ENCODE assay signal across 8 mouse cellular contexts in the genomic region with DNA sequence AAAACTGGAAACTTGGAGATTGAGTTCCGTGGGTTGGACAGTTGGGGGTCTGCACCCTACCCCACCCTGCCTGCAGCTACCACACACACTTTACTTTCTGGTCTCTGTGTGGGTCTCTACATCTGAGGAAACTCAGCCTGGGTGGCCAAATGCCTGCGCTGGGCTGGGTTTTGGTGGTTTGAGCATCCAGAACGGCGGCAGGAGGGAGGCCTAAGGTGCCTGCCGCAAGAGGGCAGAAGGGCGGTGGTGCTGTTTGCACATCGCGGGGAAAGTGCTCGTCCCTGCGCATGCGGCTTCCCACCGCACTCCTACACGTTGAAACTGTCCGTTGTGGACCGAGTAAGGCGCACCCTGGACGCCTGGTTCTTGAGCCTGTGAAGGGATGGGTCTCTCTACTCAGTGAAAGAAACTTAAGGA. TPM values are rescaled to one million over a fixed set of nuclear protein-coding genes. Genes with fewer than 3 reads are reported as not detected.
DNase-seq lines count a peak whose midpoint lies in the region; ATAC-seq lines count a peak whose summit lies in the region.

No protein-coding gene starts in this region.

- peaks cover 16% of the 10 kb centered on the region for H3K4me1 ChIP-seq in hindbrain, embryonic 16.5 days (ENCODE audit: control insufficient read depth, insufficient read depth, low read depth, low read length)

- peak overlapping the region; percentile 60 for H3K9ac ChIP-seq in hindbrain, embryonic 16.5 days (ENCODE audit: low read depth, low read length)

- peak overlapping the region; percentile 44 for H3K4me3 ChIP-seq in hindbrain, embryonic 16.5 days (ENCODE audit: low read length)

- DNase-seq in NIH3T3 (ENCODE audit: low read depth), result peak; percentile 17
- peak; percentile 95 to 96 for DNase-seq in cerebellum, postnatal 10 days
- peak; percentile 87 for DNase-seq in gastrocnemius, adult 18-20 months (ENCODE audit: low spot score)
- peak; percentile 75 for DNase-seq in left cerebral cortex, adult 11 months (ENCODE audit: low spot score)
- DNase-seq in lung, postnatal 25 days (ENCODE audit: low spot score), result peak; percentile 90
- peak; percentile 84 to 86 for DNase-seq in right cerebral cortex, adult 2 months (ENCODE audit: low spot score in 2 of 2)
- peak; percentile 94 for DNase-seq in urinary bladder, postnatal 14 days (ENCODE audit: low spot score)

- peak; percentile 84 for ATAC-seq in hindbrain, embryonic 16.5 days

- H3K4me2 ChIP-seq in hindbrain, embryonic 16.5 days (ENCODE audit: low read length), result peak overlapping the region; percentile 85

- peak overlapping the region; percentile 24; the same call in 1 of the 2 replicates for H3K27ac ChIP-seq in hindbrain, embryonic 16.5 days (ENCODE audit: low read depth, low read length)

- no peaks in the 10 kb centered on the region for H3K9me3 ChIP-seq in hindbrain, embryonic 16.5 days (ENCODE audit: control insufficient read depth, low read length)

- H3K27me3 ChIP-seq in hindbrain, embryonic 16.5 days (replicated peaks; ENCODE audit: control insufficient read depth, insufficient read depth, low read length), result no peaks in the 10 kb centered on the region

- under 1% methylated on average over 16 of the region's 17 CpGs for whole genome bisulfite sequencing in hindbrain, embryonic 16.5 days

- H3K36me3 ChIP-seq in hindbrain, embryonic 16.5 days (ENCODE audit: control insufficient read depth, insufficient read depth, low read length), result no peaks in the 10 kb centered on the region

RNA-seq across cellular contexts. Expression of gene Grap, which starts 32.8 kb away (rescaled TPM):
- total RNA-seq in gastrocnemius, adult 18-20 months (2021), result 1 to 10 TPM; 2.0 to 2.7 TPM
- 12.0 and 12.1 TPM in 2 replicates for polyA plus RNA-seq in hindbrain, embryonic 16.5 days (2015; fragmentation: Nextera tagmentation; extraction: Ambion mirVana)

RNA-seq across cellular contexts. Expression of gene Epn2, which starts 40.8 kb away (rescaled TPM):
- total RNA-seq in gastrocnemius, adult 18-20 months (2021), result 10 to 100 TPM; 23.2 to 25.1 TPM
- 66.9 and 70.5 TPM in 2 replicates for polyA plus RNA-seq in hindbrain, embryonic 16.5 days (2015; fragmentation: Nextera tagmentation; extraction: Ambion mirVana)

Comparison
In these comparisons a context has a peak if more than half of its experiments do, and no peak if none do; other contexts are left out.
1. Peak in every context shown above with its lines: DNase-seq, ATAC-seq, H3K4me3 ChIP-seq and H3K27ac ChIP-seq.
2. DNase-seq: peak in every context shown above with its lines; median percentile 96 in cerebellum, postnatal 10 days; 94 in urinary bladder, postnatal 14 days; 90 in lung, postnatal 25 days; 87 in gastrocnemius, adult 18-20 months; 85 in right cerebral cortex, adult 2 months; 75 in left cerebral cortex, adult 11 months; 17 in NIH3T3.